Mouse (Mus musculus) liver, embryonic 15.5 days (tissue): ENCODE data around the gene S1pr1. TPM values are rescaled to one million over a fixed set of nuclear protein-coding genes. Genes with fewer than 3 reads are reported as not detected.

Experiments used
- ATAC-seq: fragments of 200-750 bp; cut with Nextera tagmentation; 2 replicates; pipeline ENCODE4 v1.8.0; 2017; ENCODE audit warnings: moderate number of reproducible peaks, mild to moderate bottlenecking, moderate library complexity; ENCODE audit not compliant: insufficient read depth
- H3K27ac ChIP-seq: fragments of 300-500 bp; sonication (generic); replicated peaks from 2 replicates; pipeline ENCODE4 v1.5.1; 2015; ENCODE audit warnings: mild to moderate bottlenecking, inconsistent platforms
- H3K27me3 ChIP-seq: fragments of 300-500 bp; sonication (generic); 2 replicates; pipeline ENCODE4 v1.6.1; 2015; ENCODE audit warnings: mild to moderate bottlenecking, inconsistent platforms
- H3K36me3 ChIP-seq: fragments of 300-500 bp; sonication (generic); replicated peaks from 2 replicates; pipeline ENCODE4 v1.6.1; 2015; ENCODE audit warnings: moderate library complexity, mild to moderate bottlenecking, inconsistent platforms
- H3K4me1 ChIP-seq: fragments of 300-500 bp; sonication (generic); replicated peaks from 2 replicates; pipeline ENCODE4 v1.6.1; 2015; ENCODE audit warnings: inconsistent platforms
- H3K4me2 ChIP-seq: fragments of 300-500 bp; sonication (generic); 2 replicates; pipeline ENCODE4 v1.6.1; 2015; ENCODE audit warnings: moderate library complexity, mild to moderate bottlenecking, inconsistent platforms
- H3K4me3 ChIP-seq: fragments of 300-500 bp; sonication (generic); replicated peaks from 2 replicates; pipeline ENCODE4 v1.5.1; 2015; ENCODE audit warnings: mild to moderate bottlenecking, inconsistent platforms
- H3K9ac ChIP-seq: fragments of 300-500 bp; sonication (generic); 2 replicates; pipeline ENCODE4 v1.6.1; 2015; ENCODE audit warnings: moderate library complexity, mild to moderate bottlenecking, inconsistent platforms
- H3K9me3 ChIP-seq: fragments of 300-500 bp; sonication (generic); replicated peaks from 2 replicates; pipeline ENCODE4 v1.6.1; 2016; ENCODE audit warnings: inconsistent platforms
- WGBS: fragments of 180-500 bp; shearing (Covaris S2); methylation state at CpG from one replicate; pipeline ENCODE4 v1.1.7; 2015; ENCODE audit warnings: mixed read lengths; ENCODE audit not compliant: insufficient replicate concordance; 5-methylcytosine and 5-hydroxymethylcytosine counted together
- polyA plus RNA-seq: library from polyadenylated mRNA; unstranded; fragments of >200 nt; fragmentation: Nextera tagmentation; extraction: Ambion mirVana; gene quantifications from 2 replicates; pipeline ENCODE4 v1.2.1, GENCODE M21; 2015

S1pr1 gene
- polyA plus RNA-seq, 1 experiment from 2014 or later, result 8.8 TPM

- no peaks in the 10 kb centered on the region for H3K27me3 ChIP-seq
- H3K4me1 ChIP-seq, result peaks cover 12% of the 10 kb centered on the region
- ATAC-seq, result no peak
- no peak overlapping the region for H3K27ac ChIP-seq
- no peak overlapping the region for H3K4me2 ChIP-seq
- no peak overlapping the region for H3K4me3 ChIP-seq
- 16% methylated on average over 4 of the region's 4 CpGs for WGBS
- H3K36me3 ChIP-seq, result no peaks in the 10 kb centered on the region
- no peak overlapping the region for H3K9ac ChIP-seq
- no peaks in the 10 kb centered on the region for H3K9me3 ChIP-seq
These were observed 22.0 kb downstream of the S1pr1 start for GRCm38 (mm10) chr3:115692857-115693256.

DNA sequence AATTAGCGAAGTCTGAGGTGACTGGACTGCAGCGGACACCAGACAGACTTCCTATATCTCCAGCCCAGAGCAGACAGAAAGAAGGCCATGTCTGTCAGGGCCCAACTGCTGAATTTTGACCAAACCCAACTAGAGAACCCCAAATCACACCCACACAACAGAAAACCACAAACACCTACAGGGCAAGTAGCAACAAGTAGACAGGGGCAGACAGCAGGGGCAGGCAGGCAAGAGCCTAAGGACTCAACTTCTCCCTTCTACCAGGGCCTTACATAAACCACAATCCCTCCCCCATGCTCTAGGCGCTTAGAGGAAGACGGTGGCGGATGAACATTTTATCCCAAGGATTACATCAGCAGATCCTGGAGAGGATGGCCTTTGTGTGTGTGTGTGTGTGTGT is 22.5 kb downstream of the S1pr1 start:
- peak; percentile 42; the same call in 1 of the 2 replicates for ATAC-seq
- Histone ChIP-seq H3K27ac (no peak overlapping the region), H3K36me3 (no peaks in the 10 kb centered on the region), H3K4me1 (peaks cover 12% of the 10 kb centered on the region), H3K9ac (no peak overlapping the region), H3K9me3 (no peaks in the 10 kb centered on the region), H3K27me3 (no peaks in the 10 kb centered on the region), H3K4me3 (no peak overlapping the region), H3K4me2 (no peak overlapping the region)
- WGBS, result 39% methylated on average over 5 of the region's 5 CpGs

- H3K9ac ChIP-seq, result no peak overlapping the region
- no peaks in the 10 kb centered on the region for H3K27me3 ChIP-seq
- 65% methylated on average over 1 of the region's 1 CpGs for WGBS
- H3K9me3 ChIP-seq, result no peaks in the 10 kb centered on the region
- H3K4me1 ChIP-seq, result peaks cover 12% of the 10 kb centered on the region
- no peak for ATAC-seq
- no peak overlapping the region for H3K4me2 ChIP-seq
- H3K36me3 ChIP-seq, result no peaks in the 10 kb centered on the region
- no peak overlapping the region for H3K27ac ChIP-seq
- H3K4me3 ChIP-seq, result no peak overlapping the region
These were observed 25.0 kb downstream of the S1pr1 start for GRCm38 (mm10) chr3:115689920-115690319.

DNA sequence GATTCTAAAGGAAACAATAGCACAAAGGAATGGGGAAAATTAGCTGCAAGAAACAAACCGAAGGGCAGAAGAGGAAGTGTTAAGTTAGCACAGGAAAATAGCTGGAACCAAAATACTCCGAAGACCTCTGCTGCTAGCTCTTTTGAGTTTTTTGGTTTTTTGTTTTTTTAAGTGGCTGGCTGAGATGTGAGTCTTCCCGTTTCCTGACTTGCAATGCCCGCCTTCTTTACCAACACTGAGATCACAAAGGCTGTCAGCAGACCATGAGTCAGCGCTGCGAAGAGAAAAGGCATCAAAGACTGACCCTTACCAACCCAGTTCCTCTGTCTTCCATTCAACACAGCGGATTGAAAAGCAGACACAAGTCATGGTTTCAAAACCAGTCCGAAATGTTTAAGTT is 25.5 kb downstream of the S1pr1 start:
- Histone ChIP-seq H3K4me2 (no peak overlapping the region), H3K9ac (no peak overlapping the region), H3K36me3 (no peaks in the 10 kb centered on the region), H3K27me3 (no peaks in the 10 kb centered on the region), H3K4me1 (peaks cover 12% of the 10 kb centered on the region), H3K4me3 (no peak overlapping the region), H3K9me3 (no peaks in the 10 kb centered on the region), H3K27ac (no peak overlapping the region)
- WGBS, result 8% methylated on average over 8 of the region's 8 CpGs
- no peak for ATAC-seq

- 72% methylated on average over 2 of the region's 2 CpGs for WGBS
These were observed 27.1 kb downstream of the S1pr1 start for GRCm38 (mm10) chr3:115687821-115688220.

GRCm38 (mm10) chr3:115682328-115683088 is 32.4 kb downstream of the S1pr1 start:
- Histone ChIP-seq H3K4me2 (peak overlapping the region; percentile 9; the same call in 1 of the 2 replicates), H3K36me3 (no peaks in the 10 kb centered on the region), H3K9me3 (no peaks in the 10 kb centered on the region), H3K27ac (peak overlapping the region; percentile 16; the same call in 1 of the 2 replicates), H3K4me1 (peaks cover 9% of the 10 kb centered on the region; the same call in 1 of the 2 replicates), H3K9ac (no peak overlapping the region), H3K4me3 (no peak overlapping the region), H3K27me3 (no peaks in the 10 kb centered on the region)
- 25% methylated on average over 14 of the region's 14 CpGs for WGBS
- ATAC-seq, result no peak

More at GRCm38 (mm10) chr3:115687821-115688220, 27.1 kb downstream of the S1pr1 start:
- no peaks in the 10 kb centered on the region for H3K36me3 ChIP-seq
- H3K4me2 ChIP-seq, result no peak overlapping the region
- H3K9ac ChIP-seq, result no peak overlapping the region
- no peak overlapping the region for H3K27ac ChIP-seq
- H3K4me3 ChIP-seq, result no peak overlapping the region
- H3K4me1 ChIP-seq, result peaks cover 10% of the 10 kb centered on the region; the same call in 1 of the 2 replicates
- no peaks in the 10 kb centered on the region for H3K9me3 ChIP-seq
- H3K27me3 ChIP-seq, result no peaks in the 10 kb centered on the region
- ATAC-seq, result no peak

DNA sequence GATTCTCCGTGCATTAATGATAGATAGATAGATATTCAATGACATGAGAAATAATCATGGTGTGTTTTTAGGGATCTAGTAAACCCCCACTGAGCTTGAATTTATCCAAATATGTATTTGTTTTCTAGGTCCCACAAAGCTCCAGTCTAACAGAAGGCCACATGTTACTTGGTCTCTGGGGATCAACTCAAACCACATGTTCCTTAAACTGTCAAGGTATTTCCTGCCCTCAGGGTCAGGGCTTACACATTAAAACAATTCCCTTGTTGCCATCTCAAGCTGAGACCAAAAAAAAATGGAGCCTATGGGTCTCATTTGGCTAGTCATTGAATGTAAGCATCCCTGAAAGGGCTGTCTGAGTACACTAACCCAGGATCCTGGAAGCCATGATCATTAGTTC is 33.7 kb downstream of the S1pr1 start:
- no peak overlapping the region for H3K9ac ChIP-seq
- WGBS, result 45% methylated on average over 1 of the region's 1 CpGs

GRCm38 (mm10) chr3:115679022-115679421 is 35.9 kb downstream of the S1pr1 start:
- Histone ChIP-seq H3K4me1 (peaks cover 9% of the 10 kb centered on the region), H3K4me3 (no peak overlapping the region), H3K9ac (no peak overlapping the region), H3K27me3 (no peaks in the 10 kb centered on the region), H3K27ac (no peak overlapping the region), H3K36me3 (no peaks in the 10 kb centered on the region), H3K4me2 (no peak overlapping the region), H3K9me3 (no peaks in the 10 kb centered on the region)
- WGBS, result 40% methylated on average over 7 of the region's 7 CpGs
- no peak for ATAC-seq

More for the DNA sequence above, 33.7 kb downstream of the S1pr1 start:
- Histone ChIP-seq H3K27ac (no peak overlapping the region), H3K4me3 (no peak overlapping the region), H3K36me3 (no peaks in the 10 kb centered on the region), H3K4me1 (peaks cover 9% of the 10 kb centered on the region; the same call in 1 of the 2 replicates), H3K9me3 (no peaks in the 10 kb centered on the region), H3K27me3 (no peaks in the 10 kb centered on the region), H3K4me2 (no peak overlapping the region)
- ATAC-seq, result no peak

- Histone ChIP-seq H3K9ac (no peak overlapping the region), H3K4me3 (no peak overlapping the region), H3K27ac (no peak overlapping the region), H3K27me3 (no peaks in the 10 kb centered on the region), H3K4me2 (no peak overlapping the region), H3K4me1 (peaks cover 9% of the 10 kb centered on the region; the same call in 1 of the 2 replicates), H3K9me3 (no peaks in the 10 kb centered on the region), H3K36me3 (no peaks in the 10 kb centered on the region)
- ATAC-seq, result no peak
- 46% methylated on average over 6 of the region's 6 CpGs for WGBS
These were observed 39.0 kb downstream of the S1pr1 start for GRCm38 (mm10) chr3:115675546-115676535.

DNA sequence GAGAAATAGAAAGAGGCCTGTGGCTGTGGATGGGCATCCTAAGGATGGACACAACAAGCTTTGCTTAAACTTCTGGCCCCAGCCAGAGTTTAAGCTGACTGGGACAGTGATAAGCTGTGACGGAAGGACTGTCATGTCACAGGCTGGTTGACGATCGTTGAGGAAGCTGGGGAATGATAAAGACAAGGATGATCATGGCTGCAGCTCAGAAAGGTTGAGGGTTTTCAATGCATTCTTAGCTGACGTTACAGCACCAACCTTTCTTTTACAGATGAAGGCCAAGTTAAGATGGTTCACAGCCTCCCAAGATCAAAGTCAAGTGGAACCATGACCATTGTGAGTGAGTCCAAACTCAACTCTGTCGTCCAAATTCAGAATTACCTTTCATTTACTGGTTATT is 40.2 kb downstream of the S1pr1 start:
- Histone ChIP-seq H3K4me3 (no peak overlapping the region), H3K9me3 (no peaks in the 10 kb centered on the region), H3K4me2 (no peak overlapping the region), H3K27me3 (no peaks in the 10 kb centered on the region), H3K27ac (no peak overlapping the region), H3K36me3 (no peaks in the 10 kb centered on the region), H3K4me1 (peaks cover 9% of the 10 kb centered on the region; the same call in 1 of the 2 replicates), H3K9ac (no peak overlapping the region)
- no peak for ATAC-seq
- WGBS, result 26% methylated on average over 5 of the region's 5 CpGs

- Histone ChIP-seq H3K4me2 (peak overlapping the region; percentile 40), H3K27ac (no peak overlapping the region), H3K9me3 (no peaks in the 10 kb centered on the region), H3K4me1 (peaks cover 9% of the 10 kb centered on the region; the same call in 1 of the 2 replicates), H3K27me3 (no peaks in the 10 kb centered on the region), H3K9ac (no peak overlapping the region), H3K4me3 (no peak overlapping the region), H3K36me3 (no peaks in the 10 kb centered on the region)
- WGBS, result 18% methylated on average over 13 of the region's 13 CpGs
- no peak for ATAC-seq
These were observed 41.2 kb downstream of the S1pr1 start for GRCm38 (mm10) chr3:115673663-115674157.
